Mouse (Mus musculus) stomach, postnatal 0 days (tissue): ENCODE results near the gene Atf6b.

Experiments
- CTCF ChIP-seq: IDR thresholded peaks from 2 replicates; pipeline ENCODE4 v1.5.1; 2016; ENCODE audit warnings: antibody characterized with exemption, low read depth, mild to moderate bottlenecking, moderate library complexity
- EP300 ChIP-seq: optimal IDR thresholded peaks from 2 replicates; pipeline ENCODE3; 2016; ENCODE audit warnings: antibody characterized with exemption

GRCm38 (mm10) chr17:34651507-34652221 lies 4.7 kb downstream of the Atf6b start:
- TF ChIP-seq CTCF (peak; percentile 77), EP300 (no peak)
